Mouse (Mus musculus) midbrain, embryonic 12.5 days (tissue): ENCODE measurements at regions not wholly inside any gene's neighbourhood (a gene's known extent, or its start where the extent isn't known, plus 50 kb on each side); places are given as distances from the start of the nearest gene placed in this dataset.

Experiments
- ATAC-seq: fragments of 200-750 bp; cut with Nextera tagmentation; 2 replicates; pipeline ENCODE4 v1.8.0; 2017; ENCODE audit warnings: low read depth, moderate TSS enrichment, moderate library complexity; ENCODE audit not compliant: low FRiP score
- H3K27ac ChIP-seq: fragments of 300-500 bp; sonication (generic); replicated peaks from 2 replicates; pipeline ENCODE4 v1.5.1; 2016; ENCODE audit warnings: mild to moderate bottlenecking
- H3K27me3 ChIP-seq: fragments of 300-500 bp; sonication (generic); 2 replicates; pipeline ENCODE4 v1.6.1; 2016; ENCODE audit warnings: mild to moderate bottlenecking
- H3K36me3 ChIP-seq: fragments of 300-500 bp; sonication (generic); 2 replicates; pipeline ENCODE4 v1.6.1; 2016
- H3K4me1 ChIP-seq: fragments of 300-500 bp; sonication (generic); 2 replicates; pipeline ENCODE4 v1.6.1; 2016
- H3K4me2 ChIP-seq: fragments of 300-500 bp; sonication (generic); replicated peaks from 2 replicates; pipeline ENCODE4 v1.6.1; 2016; ENCODE audit warnings: mild to moderate bottlenecking, moderate library complexity
- H3K4me3 ChIP-seq: fragments of 300-500 bp; sonication (generic); 2 replicates; pipeline ENCODE4 v1.5.1; 2016; ENCODE audit warnings: mild to moderate bottlenecking
- H3K9ac ChIP-seq: fragments of 300-500 bp; sonication (generic); replicated peaks from 2 replicates; pipeline ENCODE4 v1.6.1; 2016; ENCODE audit warnings: mild to moderate bottlenecking, moderate library complexity
- H3K9me3 ChIP-seq: fragments of 300-500 bp; sonication (generic); 2 replicates; pipeline ENCODE4 v1.6.1; 2016; ENCODE audit warnings: mild to moderate bottlenecking
- WGBS: fragments of 180-500 bp; shearing (Covaris S2); methylation state at CpG from one replicate; pipeline ENCODE4 v1.1.7; 2016; 5-methylcytosine and 5-hydroxymethylcytosine counted together

DNA sequence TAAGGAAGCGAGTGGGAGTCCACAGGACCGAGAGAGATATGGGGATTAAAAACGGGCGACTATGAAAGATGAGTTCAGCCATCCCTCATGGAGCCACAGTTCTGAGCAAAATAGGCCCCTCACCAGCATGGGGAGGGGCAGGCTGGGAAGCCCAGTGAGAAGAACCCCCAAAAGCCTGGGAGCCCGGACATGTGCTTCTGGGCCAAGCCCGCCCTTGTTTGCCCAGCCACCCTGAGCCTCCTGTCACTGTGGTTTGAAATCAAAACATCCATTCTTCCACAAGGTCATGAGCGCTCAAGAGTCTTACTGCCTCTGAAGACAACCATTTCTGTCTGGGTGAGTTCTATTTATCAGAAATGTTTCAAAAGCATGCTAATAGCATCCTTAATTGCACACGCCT, 105.0 kb upstream of the Bcl6 start:
- Histone ChIP-seq H3K4me3 (no peak overlapping the region), H3K4me1 (no peaks in the 10 kb centered on the region), H3K27me3 (no peaks in the 10 kb centered on the region), H3K4me2 (no peak overlapping the region), H3K27ac (no peak overlapping the region), H3K9me3 (no peaks in the 10 kb centered on the region), H3K9ac (no peak overlapping the region), H3K36me3 (no peaks in the 10 kb centered on the region)
- ATAC-seq: no peak
- 96% methylated on average over 8 of the region's 8 CpGs for WGBS

DNA sequence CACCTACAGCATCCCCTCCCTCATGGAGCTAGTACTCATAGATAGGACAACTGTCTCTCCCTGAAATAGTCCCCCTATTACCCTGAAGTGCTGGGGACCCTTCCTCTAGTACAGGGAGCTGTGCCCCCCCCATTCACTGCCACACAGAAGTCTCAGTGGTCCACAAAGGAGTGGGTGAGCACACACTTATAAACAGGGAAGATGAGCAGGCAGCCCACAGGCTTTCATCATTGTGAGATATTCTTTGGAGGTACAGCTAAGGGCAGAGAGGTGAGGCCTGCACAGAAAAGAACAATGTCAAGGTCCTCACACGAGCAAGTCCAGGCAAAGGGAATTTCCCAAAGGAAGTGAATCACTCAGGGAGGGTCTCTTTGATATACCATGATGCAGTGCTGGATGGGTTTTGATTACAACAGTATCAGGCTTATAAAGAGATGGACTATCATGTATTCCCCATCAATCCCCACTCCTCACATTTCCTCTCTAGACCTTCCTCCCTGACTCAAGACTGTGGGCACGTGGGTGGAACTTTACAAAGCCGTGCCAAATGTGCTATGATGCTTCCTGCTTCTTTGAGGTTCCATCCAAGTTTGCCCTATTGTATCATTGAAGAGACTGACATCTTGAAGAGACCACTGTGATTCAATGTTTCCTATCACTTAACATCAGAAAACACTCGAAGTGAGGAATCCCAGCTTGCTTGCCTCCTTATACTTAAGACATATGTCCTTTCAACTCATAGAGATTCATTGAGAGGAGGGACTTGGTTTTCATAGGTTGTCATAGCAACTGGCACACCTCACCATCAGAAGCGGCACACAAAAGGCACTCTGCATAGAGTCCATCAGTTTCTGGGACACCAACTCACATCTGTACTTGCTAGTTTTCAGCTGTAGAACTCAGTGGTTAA, 104.2 kb upstream of the Bcl6 start:
- H3K27ac ChIP-seq: no peak overlapping the region
- WGBS: 84% methylated on average over 5 of the region's 5 CpGs
- H3K4me2 ChIP-seq: no peak overlapping the region
- no peaks in the 10 kb centered on the region for H3K4me1 ChIP-seq
- no peaks in the 10 kb centered on the region for H3K9me3 ChIP-seq
- ATAC-seq: no peak
- H3K9ac ChIP-seq: no peak overlapping the region
- no peaks in the 10 kb centered on the region for H3K36me3 ChIP-seq
- H3K27me3 ChIP-seq: no peaks in the 10 kb centered on the region
- H3K4me3 ChIP-seq: no peak overlapping the region

DNA sequence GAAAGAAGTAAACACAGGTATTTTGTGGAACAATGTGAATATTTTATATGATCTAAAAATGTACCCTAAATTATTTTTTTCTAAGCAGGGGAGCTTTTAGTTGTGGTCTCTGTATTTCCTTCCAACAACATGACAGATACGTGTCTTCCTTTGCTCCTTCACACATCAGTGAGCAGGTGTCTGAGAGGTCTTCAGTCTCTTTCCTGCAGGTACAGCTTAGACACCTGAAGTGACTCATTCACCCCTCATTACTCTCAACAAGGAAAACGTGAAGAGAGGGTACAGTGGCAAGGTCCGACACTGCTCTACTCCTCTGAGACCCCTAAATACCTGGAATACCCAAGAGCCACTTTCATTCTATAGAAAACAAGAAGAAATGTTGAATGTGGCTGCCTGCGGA, 103.5 kb upstream of the Bcl6 start:
- Histone ChIP-seq H3K4me2 (no peak overlapping the region), H3K4me1 (no peaks in the 10 kb centered on the region), H3K27me3 (no peaks in the 10 kb centered on the region), H3K9me3 (no peaks in the 10 kb centered on the region), H3K4me3 (no peak overlapping the region), H3K9ac (no peak overlapping the region), H3K27ac (no peak overlapping the region), H3K36me3 (no peaks in the 10 kb centered on the region)
- no peak for ATAC-seq
- 87% methylated on average over 4 of the region's 4 CpGs for WGBS

DNA sequence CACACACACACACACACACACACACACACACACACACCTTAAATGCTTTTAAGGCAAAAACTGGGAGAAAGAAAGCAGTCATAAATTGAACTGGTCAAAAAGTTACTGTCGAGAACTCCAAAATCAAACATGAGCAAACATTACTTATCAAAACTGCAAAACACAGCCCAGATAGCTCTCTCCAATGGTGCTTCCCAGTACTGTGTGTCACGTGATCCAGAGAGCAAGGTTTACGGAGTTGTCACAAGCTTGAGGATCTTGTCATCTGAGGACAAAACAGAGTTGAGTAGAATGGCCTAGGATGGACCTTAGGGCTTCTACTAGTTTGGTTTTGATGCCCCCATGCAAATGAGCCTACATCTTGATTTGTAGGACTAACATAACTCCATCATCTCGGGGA, 102.3 kb upstream of the Bcl6 start:
- no peak overlapping the region for H3K4me3 ChIP-seq
- ATAC-seq: no peak
- no peaks in the 10 kb centered on the region for H3K27me3 ChIP-seq
- no peaks in the 10 kb centered on the region for H3K36me3 ChIP-seq
- no peak overlapping the region for H3K4me2 ChIP-seq
- H3K4me1 ChIP-seq: no peaks in the 10 kb centered on the region
- WGBS: 89% methylated on average over 4 of the region's 4 CpGs
- H3K27ac ChIP-seq: no peak overlapping the region
- no peak overlapping the region for H3K9ac ChIP-seq
- H3K9me3 ChIP-seq: no peaks in the 10 kb centered on the region

DNA sequence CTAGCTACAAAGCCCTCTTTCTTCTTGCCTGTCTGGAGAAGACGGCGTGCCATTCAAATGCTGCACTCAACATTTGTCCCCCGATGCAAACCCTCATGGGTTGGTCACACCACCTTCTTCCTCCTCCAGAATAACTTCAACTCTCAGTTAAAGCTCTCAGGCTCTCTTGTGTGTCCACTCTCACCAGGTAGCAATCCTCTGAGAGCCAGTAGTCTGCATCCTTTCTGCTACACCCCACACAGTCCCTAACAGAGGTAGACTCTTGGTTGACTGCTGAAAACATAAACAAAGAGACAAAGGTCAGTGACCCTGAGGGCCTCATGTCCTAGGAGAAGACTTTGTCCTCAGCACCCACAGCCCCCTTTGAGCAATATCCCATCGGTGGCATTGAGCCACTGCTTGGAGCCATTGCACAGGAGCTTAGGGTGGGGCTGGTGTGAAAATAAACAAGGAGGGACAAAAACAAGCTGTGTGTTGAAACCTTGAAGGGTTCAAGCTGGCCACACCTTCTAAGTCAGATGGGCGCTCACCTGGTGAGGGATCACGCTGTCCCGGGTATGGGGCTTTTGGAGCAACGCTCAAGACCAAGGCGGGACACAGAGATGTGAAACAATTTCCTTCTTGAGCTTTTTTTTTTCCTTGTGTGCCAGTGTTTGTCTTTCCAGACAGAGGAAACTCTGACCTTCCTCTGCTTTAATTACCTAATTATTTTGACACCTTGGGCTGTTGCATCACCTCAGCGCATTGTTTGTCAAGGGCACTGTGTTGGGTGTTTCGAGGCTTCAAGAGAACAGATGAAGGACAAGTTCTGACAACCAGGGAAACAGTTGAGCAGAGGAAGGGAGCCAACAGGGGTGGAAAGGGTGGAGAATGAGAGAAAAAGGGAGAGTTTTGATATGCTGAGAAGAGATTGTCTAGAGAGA, 101.4 kb upstream of the Bcl6 start:
- WGBS: 91% methylated on average over 11 of the region's 11 CpGs
- Histone ChIP-seq H3K36me3 (no peaks in the 10 kb centered on the region), H3K9me3 (no peaks in the 10 kb centered on the region), H3K4me2 (no peak overlapping the region), H3K4me3 (no peak overlapping the region), H3K27ac (no peak overlapping the region), H3K4me1 (no peaks in the 10 kb centered on the region), H3K9ac (no peak overlapping the region), H3K27me3 (no peaks in the 10 kb centered on the region)
- no peak for ATAC-seq

DNA sequence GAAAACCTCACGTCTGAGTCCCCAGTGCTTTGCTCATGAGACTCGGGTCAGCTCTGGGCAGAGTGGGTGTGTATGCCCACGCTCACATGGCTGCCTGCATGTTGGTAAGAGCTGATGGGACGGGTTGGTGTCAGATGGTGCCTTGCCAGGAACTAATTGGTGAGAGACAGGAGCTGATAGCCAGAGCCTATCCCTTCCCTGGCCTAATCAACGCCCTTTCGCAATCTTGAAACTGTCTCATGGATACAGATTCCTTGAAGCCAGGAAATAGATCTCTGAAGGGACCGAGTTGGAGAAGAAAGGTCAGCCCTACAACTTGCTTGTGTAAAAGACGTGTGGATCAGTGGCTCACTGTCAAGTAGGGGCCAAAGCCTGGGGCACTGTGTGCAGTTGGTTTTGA, 95.3 kb upstream of the Bcl6 start:
- ATAC-seq: no peak
- 85% methylated on average over 8 of the region's 8 CpGs for WGBS
- H3K4me3 ChIP-seq: no peak overlapping the region
- H3K36me3 ChIP-seq: no peaks in the 10 kb centered on the region
- no peak overlapping the region for H3K4me2 ChIP-seq
- H3K9me3 ChIP-seq: no peaks in the 10 kb centered on the region
- H3K27me3 ChIP-seq: no peaks in the 10 kb centered on the region
- no peaks in the 10 kb centered on the region for H3K4me1 ChIP-seq
- no peak overlapping the region for H3K9ac ChIP-seq
- H3K27ac ChIP-seq: no peak overlapping the region

DNA sequence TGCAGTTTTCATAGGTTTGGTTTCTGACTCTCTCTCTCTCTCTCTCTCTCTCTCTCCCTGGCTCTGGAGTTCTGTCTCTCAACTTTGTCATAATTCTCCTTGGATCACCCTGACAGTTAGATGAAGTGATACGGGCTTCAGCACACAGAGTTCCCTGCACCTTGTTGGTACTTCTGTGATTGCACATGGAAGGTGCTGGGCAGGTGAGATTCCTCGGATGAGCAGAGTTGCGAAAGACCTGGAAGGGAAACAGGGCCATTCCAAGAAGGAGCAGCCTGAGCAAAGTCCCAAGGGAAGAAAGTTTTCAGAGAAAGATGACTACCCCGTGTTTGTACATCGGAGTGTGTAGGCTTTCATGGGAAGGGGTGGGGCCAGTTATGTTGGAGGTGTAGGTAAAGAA, 91.8 kb upstream of the Bcl6 start:
- Histone ChIP-seq H3K4me3 (no peak overlapping the region), H3K4me2 (no peak overlapping the region), H3K27ac (no peak overlapping the region), H3K4me1 (no peaks in the 10 kb centered on the region), H3K36me3 (no peaks in the 10 kb centered on the region), H3K27me3 (no peaks in the 10 kb centered on the region), H3K9me3 (no peaks in the 10 kb centered on the region), H3K9ac (no peak overlapping the region)
- ATAC-seq: no peak
- 89% methylated on average over 5 of the region's 5 CpGs for WGBS

DNA sequence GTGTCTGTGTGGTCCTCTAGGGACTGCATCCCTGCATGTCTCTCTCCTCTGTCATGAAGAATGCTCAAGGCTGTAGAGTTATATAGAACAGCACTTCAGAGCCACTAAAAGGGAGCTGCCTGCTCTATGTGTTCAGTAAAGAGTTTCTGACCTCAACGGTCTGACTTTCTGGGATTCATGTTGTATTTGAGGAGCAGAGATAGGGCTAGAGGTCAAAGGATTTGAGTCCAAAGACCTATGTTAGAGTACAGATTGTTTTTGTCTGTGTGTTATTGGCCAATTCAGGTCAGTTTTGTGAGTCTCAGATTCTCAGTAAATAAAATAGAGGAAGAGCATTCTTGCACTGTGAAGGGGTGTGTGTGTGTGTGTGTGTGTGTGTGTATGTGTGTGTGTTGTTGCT, 90.0 kb upstream of the Bcl6 start:
- WGBS: 81% methylated on average over 1 of the region's 1 CpGs

DNA sequence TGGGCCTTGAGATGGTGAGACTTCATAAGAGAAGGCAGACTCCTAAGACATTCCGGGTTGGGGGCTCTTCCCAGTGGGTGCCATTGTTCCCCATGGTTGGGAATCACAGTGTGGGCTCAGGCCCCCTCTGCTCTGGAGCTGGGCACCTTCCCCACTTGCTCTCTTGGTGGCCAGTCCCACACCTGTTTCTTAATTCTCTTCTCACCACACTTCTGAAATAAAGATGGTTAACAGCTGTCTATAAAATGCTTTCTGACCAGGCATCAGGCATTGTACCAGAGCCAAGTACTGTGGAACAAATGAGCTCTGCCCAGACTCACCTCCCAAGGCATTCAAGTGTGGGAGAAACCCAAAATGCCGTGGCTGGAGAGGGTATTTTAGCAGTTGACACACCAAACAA, 88.8 kb upstream of the Bcl6 start:
- Histone ChIP-seq H3K36me3 (no peaks in the 10 kb centered on the region), H3K4me2 (no peak overlapping the region), H3K4me3 (no peak overlapping the region), H3K27me3 (peaks cover 3% of the 10 kb centered on the region; the same call in 1 of the 2 replicates), H3K9ac (no peak overlapping the region), H3K27ac (no peak overlapping the region), H3K9me3 (no peaks in the 10 kb centered on the region), H3K4me1 (no peaks in the 10 kb centered on the region)
- no peak for ATAC-seq
- WGBS: 82% methylated on average over 2 of the region's 2 CpGs

More for the DNA sequence above, 90.0 kb upstream of the Bcl6 start:
- no peaks in the 10 kb centered on the region for H3K9me3 ChIP-seq
- no peaks in the 10 kb centered on the region for H3K27me3 ChIP-seq
- no peak overlapping the region for H3K4me2 ChIP-seq
- H3K4me3 ChIP-seq: no peak overlapping the region
- no peak for ATAC-seq
- no peak overlapping the region for H3K9ac ChIP-seq
- H3K4me1 ChIP-seq: no peaks in the 10 kb centered on the region
- H3K27ac ChIP-seq: no peak overlapping the region
- no peaks in the 10 kb centered on the region for H3K36me3 ChIP-seq

DNA sequence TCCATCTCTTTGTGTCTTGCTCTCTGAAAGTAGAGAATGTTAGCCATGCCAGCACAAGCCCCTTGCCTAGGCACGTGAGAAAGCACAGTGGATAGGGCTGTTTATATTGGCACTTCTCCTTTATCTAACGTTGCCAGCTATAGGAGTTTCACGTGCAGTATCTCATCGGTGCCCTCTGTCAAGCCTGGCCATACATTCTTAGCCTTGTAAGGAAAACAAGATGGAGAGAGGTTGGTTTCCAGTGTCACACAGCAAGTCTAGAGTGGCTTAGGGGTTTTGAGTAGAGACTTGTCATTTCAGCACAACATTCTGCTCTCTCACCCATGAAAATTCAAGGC, 88.1 kb upstream of the Bcl6 start:
- peaks cover 3% of the 10 kb centered on the region; the same call in 1 of the 2 replicates for H3K27me3 ChIP-seq
- no peak overlapping the region for H3K9ac ChIP-seq
- H3K4me1 ChIP-seq: no peaks in the 10 kb centered on the region
- H3K4me2 ChIP-seq: no peak overlapping the region
- no peaks in the 10 kb centered on the region for H3K9me3 ChIP-seq
- H3K4me3 ChIP-seq: no peak overlapping the region
- H3K27ac ChIP-seq: no peak overlapping the region
- H3K36me3 ChIP-seq: no peaks in the 10 kb centered on the region
- WGBS: 86% methylated on average over 4 of the region's 4 CpGs
- ATAC-seq: no peak

DNA sequence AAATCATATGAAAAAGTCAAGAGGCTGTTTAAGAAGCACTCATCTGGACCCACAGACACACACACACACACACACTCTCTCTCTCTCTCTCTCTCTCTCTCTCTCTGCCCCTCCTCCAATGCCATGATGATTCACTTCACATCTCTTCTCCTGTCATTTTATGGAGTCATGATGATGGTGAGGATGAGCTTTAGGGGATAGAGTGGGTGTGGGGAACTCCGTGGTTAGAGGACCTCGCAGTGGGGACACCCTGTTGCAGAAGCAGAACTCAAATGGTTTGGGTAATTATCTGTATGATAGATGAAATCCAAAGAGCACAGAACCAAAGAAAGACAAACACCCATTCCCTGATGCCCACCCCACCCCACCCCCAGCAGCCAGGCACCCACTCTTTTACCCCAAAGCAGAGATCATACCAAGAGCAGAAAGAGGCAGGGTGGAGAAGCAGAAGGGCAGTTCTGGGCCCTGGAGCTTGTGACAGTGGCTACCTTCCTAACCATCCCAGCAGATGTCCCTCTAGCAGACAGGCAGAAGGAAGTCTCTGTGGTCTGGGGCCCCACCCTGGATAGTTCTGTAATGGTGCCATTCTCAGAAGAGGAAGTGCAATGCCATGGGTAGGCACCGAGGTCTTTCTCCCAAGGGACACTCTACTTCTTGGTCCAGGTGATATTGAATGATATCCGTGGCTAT, 87.6 kb upstream of the Bcl6 start:
- Histone ChIP-seq H3K9me3 (no peaks in the 10 kb centered on the region), H3K36me3 (no peaks in the 10 kb centered on the region), H3K4me2 (no peak overlapping the region), H3K9ac (no peak overlapping the region), H3K27me3 (peaks cover 3% of the 10 kb centered on the region; the same call in 1 of the 2 replicates), H3K27ac (no peak overlapping the region), H3K4me1 (no peaks in the 10 kb centered on the region), H3K4me3 (no peak overlapping the region)
- WGBS: 76% methylated on average over 4 of the region's 4 CpGs
- no peak for ATAC-seq
